Mouse (Mus musculus) liver (tissue): Measurements from ENCODE around the gene Smim14.

Source experiments
- DNase-seq: peaks from one replicate; pipeline ENCODE4 v3.0.0-alpha.2; 2020; ENCODE audit warnings: mixed read lengths

Smim14 gene

GRCm38 (mm10) chr5:65514635-65515278 lies 22.2 kb downstream of the Smim14 start:
- DNase-seq = no peak

GRCm38 (mm10) chr5:65513506-65513905 lies 23.5 kb downstream of the Smim14 start:
- DNase-seq = no peak

- no peak for DNase-seq
Observed at GRCm38 (mm10) chr5:65508395-65508794, 28.6 kb downstream of the Smim14 start.

GRCm38 (mm10) chr5:65505786-65506185 lies 31.2 kb downstream of the Smim14 start:
- peak; percentile 46 for DNase-seq

- DNase-seq = no peak
Observed at GRCm38 (mm10) chr5:65501407-65501806, 35.6 kb downstream of the Smim14 start.

GRCm38 (mm10) chr5:65500231-65500630 lies 36.8 kb downstream of the Smim14 start:
- DNase-seq = no peak

GRCm38 (mm10) chr5:65492716-65493531 lies 44.1 kb downstream of the Smim14 start, which contains the start of gene Gm43552:
Gene Gm43552 (minus strand): TSS chr5:65492833.
- peak; percentile 92 for DNase-seq

- DNase-seq = peak; percentile 74
Observed at GRCm38 (mm10) chr5:65491767-65492715, 44.9 kb downstream of the Smim14 start.

GRCm38 (mm10) chr5:65489830-65490229 lies 47.2 kb downstream of the Smim14 start:
- no peak for DNase-seq

GRCm38 (mm10) chr5:65488725-65489124 lies 48.3 kb downstream of the Smim14 start:
- no peak for DNase-seq

GRCm38 (mm10) chr5:65487381-65487780 lies 49.6 kb downstream of the Smim14 start:
- DNase-seq = no peak

- DNase-seq = no peak
Observed at GRCm38 (mm10) chr5:65486514-65486913, 50.5 kb downstream of the Smim14 start.

GRCm38 (mm10) chr5:65482996-65483395 lies 54.0 kb downstream of the Smim14 start:
- no peak for DNase-seq

GRCm38 (mm10) chr5:65480511-65480910 lies 56.5 kb downstream of the Smim14 start:
- DNase-seq = no peak

- no peak for DNase-seq
Observed at GRCm38 (mm10) chr5:65479681-65480445, 57.1 kb downstream of the Smim14 start.

GRCm38 (mm10) chr5:65478224-65478623 lies 58.8 kb downstream of the Smim14 start:
- DNase-seq = peak; percentile 22

GRCm38 (mm10) chr5:65476739-65477138 lies 60.2 kb downstream of the Smim14 start:
- peak; percentile 36 for DNase-seq

GRCm38 (mm10) chr5:65475806-65476205 lies 61.2 kb downstream of the Smim14 start:
- no peak for DNase-seq

GRCm38 (mm10) chr5:65469766-65470165 lies 67.2 kb downstream of the Smim14 start:
- DNase-seq = no peak

GRCm38 (mm10) chr5:65466911-65467310 lies 70.1 kb downstream of the Smim14 start:
- DNase-seq = no peak

- no peak for DNase-seq
Observed at GRCm38 (mm10) chr5:65460361-65460760, 76.6 kb downstream of the Smim14 start.

- no peak for DNase-seq
Observed at GRCm38 (mm10) chr5:65459454-65459853, 77.5 kb downstream of the Smim14 start.
